Mouse (Mus musculus): ENCODE data around the gene Gfod1. TPM values are rescaled to one million over a fixed set of nuclear protein-coding genes. Genes with fewer than 3 reads are reported as not detected.

Gfod1 gene
- polyA plus RNA-seq, 1 experiment from 2014 or later: 0.50 TPM

DNA sequence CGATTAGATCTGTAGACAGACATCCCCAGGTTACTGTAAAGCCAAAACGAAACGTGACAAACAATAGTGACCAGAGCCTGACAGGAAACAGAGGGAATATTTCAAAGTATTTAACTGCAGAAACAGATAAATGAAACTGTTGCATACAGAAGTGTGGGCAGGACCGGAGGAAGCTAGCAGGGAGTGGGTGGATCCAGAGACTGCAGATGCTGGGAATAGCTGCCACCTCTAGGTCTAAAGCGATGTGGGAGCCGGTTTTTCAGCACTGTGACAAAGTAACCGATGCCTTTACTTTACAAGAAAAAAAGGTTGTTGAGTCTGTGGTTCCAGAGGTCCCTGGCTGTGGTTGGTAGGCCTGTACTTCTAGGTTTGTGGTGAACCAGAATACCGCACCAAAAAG lies 34.0 kb upstream of the Gfod1 start:
- Histone ChIP-seq H3K27me3 (replicated peaks; ENCODE audit: control insufficient read depth, insufficient read depth, low read length) (no peaks in the 10 kb centered on the region), H3K4me1 (replicated peaks; ENCODE audit: control insufficient read depth, insufficient read depth, low read length) (no peaks in the 10 kb centered on the region), H3K4me3 (ENCODE audit: low read depth, low read length) (no peak overlapping the region), H3K27ac (ENCODE audit: low read depth, low read length) (no peak overlapping the region), H3K9ac (ENCODE audit: low read depth, low read length) (no peak overlapping the region), H3K36me3 (ENCODE audit: control insufficient read depth, insufficient read depth) (no peaks in the 10 kb centered on the region), H3K4me2 (replicated peaks; ENCODE audit: low read depth) (no peak overlapping the region), H3K9me3 (ENCODE audit: control insufficient read depth) (no peaks in the 10 kb centered on the region)
- TF ChIP-seq CTCF (IDR thresholded peaks at IDR 0.05; ENCODE audit: low read depth): no peak
- no peak for ATAC-seq
- WGBS: 87% methylated on average over 8 of the region's 8 CpGs

DNA sequence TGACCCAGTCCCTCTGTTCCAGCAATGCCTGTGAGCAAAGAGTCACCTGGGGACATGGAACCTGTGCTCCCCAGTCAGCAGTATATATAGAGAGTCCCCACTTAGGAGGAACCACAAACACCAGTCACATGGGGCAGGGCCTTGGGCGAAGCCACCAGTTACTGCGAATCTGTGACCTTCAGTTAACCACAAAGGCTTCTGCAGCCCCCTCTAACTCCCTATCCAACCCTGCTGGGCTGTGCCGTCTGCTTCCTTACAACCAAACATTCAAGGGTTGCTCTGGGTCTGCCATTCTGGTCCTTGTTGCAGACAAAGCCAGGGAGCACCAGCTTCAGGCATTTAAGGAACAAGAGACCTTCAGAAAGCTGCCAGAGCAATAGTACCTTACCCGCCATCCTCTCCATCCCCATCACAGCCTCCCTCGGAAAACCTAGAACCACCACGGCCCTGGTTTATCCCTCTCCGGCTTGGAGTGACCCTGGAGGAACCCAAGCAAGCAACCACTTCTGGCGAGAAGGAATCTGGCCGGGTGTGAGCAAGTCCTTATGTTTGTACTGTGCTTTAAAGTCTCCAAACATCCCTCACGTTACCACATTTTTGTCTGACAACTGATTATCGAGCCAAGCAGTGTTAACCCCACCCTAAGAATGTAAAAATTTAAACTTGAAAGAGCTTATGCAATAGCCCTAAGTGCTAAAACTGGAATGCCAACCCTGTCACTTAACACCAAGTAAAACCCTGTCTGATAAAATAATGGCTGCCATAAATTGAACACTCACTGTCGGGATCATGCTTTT lies 32.7 kb upstream of the Gfod1 start:
- Histone ChIP-seq H3K9me3 (ENCODE audit: control insufficient read depth) (no peaks in the 10 kb centered on the region), H3K4me1 (replicated peaks; ENCODE audit: control insufficient read depth, insufficient read depth, low read length) (no peaks in the 10 kb centered on the region), H3K4me2 (replicated peaks; ENCODE audit: low read depth) (no peak overlapping the region), H3K36me3 (ENCODE audit: control insufficient read depth, insufficient read depth) (no peaks in the 10 kb centered on the region), H3K4me3 (ENCODE audit: low read depth, low read length) (no peak overlapping the region), H3K9ac (ENCODE audit: low read depth, low read length) (no peak overlapping the region), H3K27ac (ENCODE audit: low read depth, low read length) (no peak overlapping the region), H3K27me3 (replicated peaks; ENCODE audit: control insufficient read depth, insufficient read depth, low read length) (no peaks in the 10 kb centered on the region)
- 47% methylated on average over 12 of the region's 12 CpGs for WGBS
- no peak for TF ChIP-seq CTCF (IDR thresholded peaks at IDR 0.05; ENCODE audit: low read depth)
- ATAC-seq: no peak

DNA sequence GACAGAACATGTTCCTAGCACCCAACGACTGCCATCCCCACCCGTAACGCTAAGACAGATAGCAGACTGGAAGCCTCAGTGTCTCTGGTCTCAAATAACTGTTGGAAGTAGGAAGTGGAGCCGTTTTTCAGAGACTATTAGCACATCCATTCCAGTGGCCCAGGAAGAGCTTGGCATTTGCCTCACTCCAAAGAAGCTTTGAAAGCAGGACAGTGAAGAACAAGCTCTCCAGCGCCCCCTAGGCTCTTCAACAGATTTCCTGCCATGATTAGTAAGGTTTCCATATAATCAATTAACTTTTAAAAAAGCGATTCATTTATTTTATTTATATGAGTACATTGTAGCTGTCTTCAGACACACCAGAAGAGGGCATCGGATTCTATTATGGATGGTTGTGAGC lies 28.6 kb upstream of the Gfod1 start:
- H3K36me3 ChIP-seq (ENCODE audit: control insufficient read depth, insufficient read depth): no peaks in the 10 kb centered on the region
- H3K9ac ChIP-seq (ENCODE audit: low read depth, low read length): no peak overlapping the region
- WGBS: 39% methylated on average over 7 of the region's 7 CpGs
- H3K27ac ChIP-seq (ENCODE audit: low read depth, low read length): no peak overlapping the region
- no peak overlapping the region for H3K4me2 ChIP-seq (replicated peaks; ENCODE audit: low read depth)
- H3K9me3 ChIP-seq (ENCODE audit: control insufficient read depth): no peaks in the 10 kb centered on the region
- no peaks in the 10 kb centered on the region for H3K4me1 ChIP-seq (replicated peaks; ENCODE audit: control insufficient read depth, insufficient read depth, low read length)
- H3K4me3 ChIP-seq (ENCODE audit: low read depth, low read length): no peak overlapping the region
- peak; percentile 52 for TF ChIP-seq CTCF (IDR thresholded peaks at IDR 0.05; ENCODE audit: low read depth)
- H3K27me3 ChIP-seq (replicated peaks; ENCODE audit: control insufficient read depth, insufficient read depth, low read length): no peaks in the 10 kb centered on the region
- no peak for ATAC-seq

DNA sequence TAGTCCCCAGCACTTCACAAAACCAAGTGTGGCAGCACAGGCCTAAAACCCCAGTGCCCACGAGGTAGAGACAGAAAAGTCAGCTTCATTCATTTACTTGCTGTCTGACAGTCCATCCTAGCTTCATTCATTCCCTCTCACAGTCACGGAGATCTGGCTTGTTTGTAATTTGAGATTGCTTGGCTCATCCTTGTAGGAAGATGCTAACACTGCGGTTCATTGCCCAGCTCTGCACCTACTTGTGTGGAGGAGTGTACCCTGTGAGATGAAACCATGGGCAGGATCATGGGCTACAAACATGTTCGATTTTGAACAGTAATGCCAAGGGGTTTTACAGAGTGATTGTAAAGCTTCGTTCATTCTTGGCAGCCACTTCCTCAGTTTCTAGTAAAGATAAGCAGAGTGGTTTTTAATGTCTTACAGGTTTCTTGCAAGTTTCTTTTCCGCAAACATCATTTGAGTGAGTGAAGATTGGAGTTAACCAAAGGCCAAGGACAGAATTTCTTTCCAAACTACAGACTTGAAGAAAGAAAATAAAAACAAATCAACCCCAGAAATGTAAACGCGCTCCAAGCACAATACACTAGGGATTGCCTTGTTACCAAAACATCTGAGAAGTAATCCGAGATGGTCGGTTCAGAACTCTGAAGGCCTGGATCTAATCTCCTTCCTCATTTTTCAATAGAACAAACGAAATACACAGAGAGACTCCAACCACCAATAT lies 27.9 kb upstream of the Gfod1 start:
- H3K4me1 ChIP-seq (replicated peaks; ENCODE audit: control insufficient read depth, insufficient read depth, low read length): no peaks in the 10 kb centered on the region
- no peak for TF ChIP-seq CTCF (IDR thresholded peaks at IDR 0.05; ENCODE audit: low read depth)
- no peaks in the 10 kb centered on the region for H3K9me3 ChIP-seq (ENCODE audit: control insufficient read depth)
- 57% methylated on average over 11 of the region's 11 CpGs for WGBS
- no peak overlapping the region for H3K27ac ChIP-seq (ENCODE audit: low read depth, low read length)
- no peak for ATAC-seq
- no peak overlapping the region for H3K4me2 ChIP-seq (replicated peaks; ENCODE audit: low read depth)
- no peaks in the 10 kb centered on the region for H3K27me3 ChIP-seq (replicated peaks; ENCODE audit: control insufficient read depth, insufficient read depth, low read length)
- H3K9ac ChIP-seq (ENCODE audit: low read depth, low read length): no peak overlapping the region
- no peaks in the 10 kb centered on the region for H3K36me3 ChIP-seq (ENCODE audit: control insufficient read depth, insufficient read depth)
- H3K4me3 ChIP-seq (ENCODE audit: low read depth, low read length): no peak overlapping the region

DNA sequence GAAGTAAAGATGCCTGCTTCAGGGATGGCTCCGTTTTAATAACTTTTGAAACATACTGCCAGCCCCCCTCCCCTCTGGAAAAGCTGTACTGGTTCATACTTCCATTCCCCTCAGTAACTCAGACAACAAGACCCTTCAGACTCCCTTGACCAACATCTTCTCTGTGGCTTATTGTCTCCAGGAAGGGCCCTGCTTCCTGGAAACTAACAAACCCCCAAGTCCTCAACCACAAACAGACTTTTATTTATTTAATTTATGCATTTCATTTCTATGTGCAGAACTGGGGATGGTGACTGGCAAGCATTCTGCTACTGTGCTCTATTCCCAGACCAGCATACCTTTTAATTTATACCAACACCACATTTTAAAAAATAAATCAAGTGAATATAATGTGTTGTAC lies 21.5 kb upstream of the Gfod1 start:
- ATAC-seq: no peak
- Histone ChIP-seq H3K9me3 (ENCODE audit: control insufficient read depth) (no peaks in the 10 kb centered on the region), H3K9ac (ENCODE audit: low read depth, low read length) (no peak overlapping the region), H3K27me3 (replicated peaks; ENCODE audit: control insufficient read depth, insufficient read depth, low read length) (no peaks in the 10 kb centered on the region), H3K4me2 (replicated peaks; ENCODE audit: low read depth) (no peak overlapping the region), H3K4me3 (ENCODE audit: low read depth, low read length) (no peak overlapping the region), H3K27ac (ENCODE audit: low read depth, low read length) (no peak overlapping the region), H3K4me1 (replicated peaks; ENCODE audit: control insufficient read depth, insufficient read depth, low read length) (no peaks in the 10 kb centered on the region), H3K36me3 (ENCODE audit: control insufficient read depth, insufficient read depth) (no peaks in the 10 kb centered on the region)
- no peak for TF ChIP-seq CTCF (IDR thresholded peaks at IDR 0.05; ENCODE audit: low read depth)
- WGBS: 53% methylated on average over 1 of the region's 1 CpGs

DNA sequence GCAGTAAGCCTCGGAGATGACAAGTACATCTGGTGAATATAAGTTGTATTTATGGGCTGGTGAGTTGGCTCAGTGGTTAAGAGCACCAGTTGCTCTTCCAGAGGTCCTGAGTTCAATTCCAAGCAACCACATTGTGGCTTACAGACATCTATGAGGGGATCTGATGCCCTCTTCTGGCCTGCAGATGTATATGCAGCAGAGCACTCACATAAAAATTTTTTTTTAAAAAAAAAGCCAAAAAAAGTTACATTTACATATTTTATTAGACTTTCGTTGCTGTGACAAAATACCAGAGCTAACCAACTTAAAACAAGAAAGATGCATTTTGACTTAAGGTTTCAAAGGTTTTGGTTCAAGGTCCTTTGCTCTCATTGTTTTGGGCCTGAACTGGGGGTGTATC lies 17.5 kb upstream of the Gfod1 start:
- H3K27me3 ChIP-seq (replicated peaks; ENCODE audit: control insufficient read depth, insufficient read depth, low read length): no peaks in the 10 kb centered on the region
- 68% methylated on average over 2 of the region's 2 CpGs for WGBS
- H3K4me2 ChIP-seq (replicated peaks; ENCODE audit: low read depth): no peak overlapping the region
- TF ChIP-seq CTCF (IDR thresholded peaks at IDR 0.05; ENCODE audit: low read depth): peak; percentile 53
- H3K27ac ChIP-seq (ENCODE audit: low read depth, low read length): no peak overlapping the region
- no peak overlapping the region for H3K9ac ChIP-seq (ENCODE audit: low read depth, low read length)
- no peaks in the 10 kb centered on the region for H3K4me1 ChIP-seq (replicated peaks; ENCODE audit: control insufficient read depth, insufficient read depth, low read length)
- no peak overlapping the region for H3K4me3 ChIP-seq (ENCODE audit: low read depth, low read length)
- H3K9me3 ChIP-seq (ENCODE audit: control insufficient read depth): no peaks in the 10 kb centered on the region
- no peak for ATAC-seq
- H3K36me3 ChIP-seq (ENCODE audit: control insufficient read depth, insufficient read depth): no peaks in the 10 kb centered on the region
